Mouse (Mus musculus): ENCODE results near the gene Rtp2. TPM values are rescaled to one million over a fixed set of nuclear protein-coding genes. Genes with fewer than 3 reads are reported as not detected.

The Rtp2 gene
- total and polyA plus RNA-seq, 3 experiments = not detected

- H3K36me3 ChIP-seq (replicated peaks) = no peaks in the 10 kb centered on the region
- H3K4me3 ChIP-seq (ENCODE audit: low read depth, low read length) = no peak overlapping the region
- ATAC-seq (ENCODE audit: extremely low read depth, insufficient number of reproducible peaks, low FRiP score, poor library complexity, severe bottlenecking) (no peak), DNase-seq (ENCODE audit: low spot score) (no peak)
- peaks cover 66% of the 10 kb centered on the region for H3K9me3 ChIP-seq (replicated peaks)
- no peaks in the 10 kb centered on the region for H3K27me3 ChIP-seq (ENCODE audit: insufficient read depth, low read length)
- TF ChIP-seq POLR2AphosphoS5 (IDR thresholded peaks at IDR 0.05; ENCODE audit: insufficient replicate concordance, low read depth, low read length) = no peak
- H3K4me1 ChIP-seq (ENCODE audit: insufficient read depth, low read depth, low read length) = no peaks in the 10 kb centered on the region
Observed at GRCm38 (mm10) chr16:23967301-23967700, 35.1 kb upstream of the Rtp2 start.

- H3K4me3 ChIP-seq (ENCODE audit: low read depth, low read length) = no peak overlapping the region
- peaks cover 56% of the 10 kb centered on the region for H3K9me3 ChIP-seq (replicated peaks)
- DNase-seq (ENCODE audit: low spot score) = no peak
- no peak for ATAC-seq (ENCODE audit: extremely low read depth, insufficient number of reproducible peaks, low FRiP score, poor library complexity, severe bottlenecking)
- H3K4me1 ChIP-seq (ENCODE audit: insufficient read depth, low read depth, low read length) = no peaks in the 10 kb centered on the region
- H3K27me3 ChIP-seq (ENCODE audit: insufficient read depth, low read length) = no peaks in the 10 kb centered on the region
- TF ChIP-seq GATA1 (IDR thresholded peaks at IDR 0.05; ENCODE audit: borderline replicate concordance, low read length) (no peak), GATA2 (IDR thresholded peaks at IDR 0.05; ENCODE audit: borderline replicate concordance, low read depth, low read length) (no peak), TAL1 (conservative IDR thresholded peaks at IDR 0.05; ENCODE audit: low read depth, low read length) (no peak), POLR2AphosphoS5 (IDR thresholded peaks at IDR 0.05; ENCODE audit: insufficient replicate concordance, low read depth, low read length) (no peak), CTCF (IDR thresholded peaks at IDR 0.05; ENCODE audit: low read depth, low read length) (no peak)
- H3K36me3 ChIP-seq (replicated peaks) = no peaks in the 10 kb centered on the region
Observed at GRCm38 (mm10) chr16:23966066-23966465, 33.9 kb upstream of the Rtp2 start.

- DNase-seq (ENCODE audit: low spot score) (no peak), ATAC-seq (ENCODE audit: extremely low read depth, insufficient number of reproducible peaks, low FRiP score, poor library complexity, severe bottlenecking) (no peak)
- no peak overlapping the region for H3K4me3 ChIP-seq (ENCODE audit: low read depth, low read length)
- peaks cover 54% of the 10 kb centered on the region for H3K9me3 ChIP-seq (replicated peaks)
- H3K36me3 ChIP-seq (replicated peaks) = no peaks in the 10 kb centered on the region
- no peak for TF ChIP-seq GATA2 (IDR thresholded peaks at IDR 0.05; ENCODE audit: borderline replicate concordance, low read depth, low read length)
- TF ChIP-seq CTCF (IDR thresholded peaks at IDR 0.05; ENCODE audit: low read depth, low read length) = no peak
- TF ChIP-seq GATA1 (IDR thresholded peaks at IDR 0.05; ENCODE audit: borderline replicate concordance, low read length) = no peak
- no peak for TF ChIP-seq TAL1 (conservative IDR thresholded peaks at IDR 0.05; ENCODE audit: low read depth, low read length)
- TF ChIP-seq POLR2AphosphoS5 (IDR thresholded peaks at IDR 0.05; ENCODE audit: insufficient replicate concordance, low read depth, low read length) = no peak
- no peaks in the 10 kb centered on the region for H3K4me1 ChIP-seq (ENCODE audit: insufficient read depth, low read depth, low read length)
- H3K27me3 ChIP-seq (ENCODE audit: insufficient read depth, low read length) = no peaks in the 10 kb centered on the region
Observed at GRCm38 (mm10) chr16:23964706-23965367, 32.6 kb upstream of the Rtp2 start.

- DNase-seq (ENCODE audit: low spot score) = no peak
- no peak overlapping the region for H3K4me3 ChIP-seq (ENCODE audit: low read depth, low read length)
- no peaks in the 10 kb centered on the region for H3K4me1 ChIP-seq (ENCODE audit: insufficient read depth, low read depth, low read length)
- ATAC-seq (ENCODE audit: extremely low read depth, insufficient number of reproducible peaks, low FRiP score, poor library complexity, severe bottlenecking) = no peak
- TF ChIP-seq POLR2AphosphoS5 (IDR thresholded peaks at IDR 0.05; ENCODE audit: insufficient replicate concordance, low read depth, low read length) = no peak
- no peak for TF ChIP-seq TAL1 (conservative IDR thresholded peaks at IDR 0.05; ENCODE audit: low read depth, low read length)
- TF ChIP-seq CTCF (IDR thresholded peaks at IDR 0.05; ENCODE audit: low read depth, low read length) = no peak
- H3K9me3 ChIP-seq (replicated peaks) = peaks cover 55% of the 10 kb centered on the region
- H3K27me3 ChIP-seq (ENCODE audit: insufficient read depth, low read length) = no peaks in the 10 kb centered on the region
- no peaks in the 10 kb centered on the region for H3K36me3 ChIP-seq (replicated peaks)
Observed at GRCm38 (mm10) chr16:23963896-23964668, 31.9 kb upstream of the Rtp2 start.

GRCm38 (mm10) chr16:23962401-23962800 lies 30.2 kb upstream of the Rtp2 start:
- no peak for TF ChIP-seq POLR2AphosphoS5 (IDR thresholded peaks at IDR 0.05; ENCODE audit: insufficient replicate concordance, low read depth, low read length)
- TF ChIP-seq CTCF (IDR thresholded peaks at IDR 0.05; ENCODE audit: low read depth, low read length) = no peak
- no peak for TF ChIP-seq GATA1 (IDR thresholded peaks at IDR 0.05; ENCODE audit: borderline replicate concordance, low read length)
- TF ChIP-seq GATA2 (IDR thresholded peaks at IDR 0.05; ENCODE audit: borderline replicate concordance, low read depth, low read length) = no peak
- no peak for TF ChIP-seq TAL1 (conservative IDR thresholded peaks at IDR 0.05; ENCODE audit: low read depth, low read length)
- Histone ChIP-seq H3K4me3 (ENCODE audit: low read depth, low read length) (no peak overlapping the region), H3K36me3 (replicated peaks) (no peaks in the 10 kb centered on the region), H3K27me3 (ENCODE audit: insufficient read depth, low read length) (no peaks in the 10 kb centered on the region), H3K9me3 (replicated peaks) (peaks cover 48% of the 10 kb centered on the region), H3K4me1 (ENCODE audit: insufficient read depth, low read depth, low read length) (no peaks in the 10 kb centered on the region)
- ATAC-seq (ENCODE audit: extremely low read depth, insufficient number of reproducible peaks, low FRiP score, poor library complexity, severe bottlenecking) (no peak), DNase-seq (ENCODE audit: low spot score) (no peak)

GRCm38 (mm10) chr16:23958938-23959337 lies 26.7 kb upstream of the Rtp2 start:
- no peak for TF ChIP-seq POLR2AphosphoS5 (IDR thresholded peaks at IDR 0.05; ENCODE audit: insufficient replicate concordance, low read depth, low read length)
- no peak for TF ChIP-seq GATA2 (IDR thresholded peaks at IDR 0.05; ENCODE audit: borderline replicate concordance, low read depth, low read length)
- no peak for TF ChIP-seq GATA1 (IDR thresholded peaks at IDR 0.05; ENCODE audit: borderline replicate concordance, low read length)
- TF ChIP-seq CTCF (IDR thresholded peaks at IDR 0.05; ENCODE audit: low read depth, low read length) = no peak
- no peak for TF ChIP-seq TAL1 (conservative IDR thresholded peaks at IDR 0.05; ENCODE audit: low read depth, low read length)
- Histone ChIP-seq H3K36me3 (replicated peaks) (no peaks in the 10 kb centered on the region), H3K27me3 (ENCODE audit: insufficient read depth, low read length) (no peaks in the 10 kb centered on the region), H3K4me1 (ENCODE audit: insufficient read depth, low read depth, low read length) (no peaks in the 10 kb centered on the region), H3K9me3 (replicated peaks) (peaks cover 39% of the 10 kb centered on the region), H3K4me3 (ENCODE audit: low read depth, low read length) (no peak overlapping the region)
- ATAC-seq (ENCODE audit: extremely low read depth, insufficient number of reproducible peaks, low FRiP score, poor library complexity, severe bottlenecking) (no peak), DNase-seq (ENCODE audit: low spot score) (no peak)

Data from G1E (cell line).